Mouse (Mus musculus) heart, postnatal 0 days (tissue): ENCODE data around the gene Ephx3. TPM values are rescaled to one million over a fixed set of nuclear protein-coding genes. Genes with fewer than 3 reads are reported as not detected.
"Not testable (repeated sequence)": the region's sequence is repeated elsewhere in the genome, so short reads cannot be mapped to it uniquely, and the experiment has no call there.

ENCODE experiments used
- ATAC-seq: fragments of 200-750 bp; cut with Nextera tagmentation; 2 replicates; pipeline ENCODE4 v1.8.0; 2017; ENCODE audit warnings: low read depth, moderate number of reproducible peaks, moderate library complexity; ENCODE audit not compliant: insufficient read depth
- DNase-seq: peaks from one replicate; pipeline ENCODE4 v3.0.0-alpha.2; 2016; ENCODE audit warnings: low spot score
- H3K27ac ChIP-seq: fragments of 300-500 bp; sonication (generic); 2 replicates; pipeline ENCODE4 v1.5.1; 2014; ENCODE audit warnings: low read depth, mild to moderate bottlenecking
- H3K27me3 ChIP-seq: fragments of 300-500 bp; sonication (generic); 2 replicates; pipeline ENCODE4 v1.6.1; 2014; ENCODE audit warnings: low read length, mixed read lengths; ENCODE audit not compliant: control insufficient read depth, insufficient read depth
- H3K36me3 ChIP-seq: fragments of 300-500 bp; sonication (generic); replicated peaks from 2 replicates; pipeline ENCODE4 v1.6.1; 2014; ENCODE audit warnings: low read length, mixed read lengths; ENCODE audit not compliant: control insufficient read depth, insufficient read depth
- H3K4me1 ChIP-seq: fragments of 300-500 bp; sonication (generic); 2 replicates; pipeline ENCODE4 v1.6.1; 2014; ENCODE audit warnings: antibody characterized with exemption; ENCODE audit not compliant: control insufficient read depth, insufficient read depth
- H3K4me2 ChIP-seq: fragments of 300-500 bp; sonication (generic); 2 replicates; pipeline ENCODE4 v1.6.1; 2014; ENCODE audit warnings: low read depth, mild to moderate bottlenecking, low read length, moderate library complexity
- H3K4me3 ChIP-seq: fragments of 300-500 bp; sonication (generic); 2 replicates; pipeline ENCODE4 v1.5.1; 2014; ENCODE audit warnings: low read depth, low read length
- H3K9ac ChIP-seq: fragments of 300-500 bp; sonication (generic); replicated peaks from 2 replicates; pipeline ENCODE4 v1.6.1; 2014; ENCODE audit warnings: low read depth, low read length, mixed read lengths
- H3K9me3 ChIP-seq: fragments of 300-500 bp; sonication (generic); replicated peaks from 2 replicates; pipeline ENCODE4 v1.6.1; 2016; ENCODE audit warnings: low read length; ENCODE audit not compliant: control insufficient read depth
- CTCF ChIP-seq: IDR thresholded peaks from 2 replicates; pipeline ENCODE4 v1.5.1; 2016; ENCODE audit warnings: antibody characterized with exemption, control low read depth, low read depth
- EP300 ChIP-seq: IDR thresholded peaks from 2 replicates; pipeline ENCODE4 v1.6.1; 2016; ENCODE audit warnings: antibody characterized with exemption, low read depth
- WGBS: fragments of 180-500 bp; shearing (Covaris S2); extraction: QIAGEN DNeasy Blood & Tissue Kit; methylation state at CpG from one replicate; pipeline ENCODE4 v1.1.7; 2014; 5-methylcytosine and 5-hydroxymethylcytosine counted together
- polyA plus RNA-seq: library from polyadenylated mRNA; unstranded; fragments of >200 nt; fragmentation: Nextera tagmentation; extraction: Ambion mirVana; gene quantifications from 2 replicates; pipeline ENCODE4 v1.2.1, GENCODE M21; 2015
- total RNA-seq: library from RNA; depleted of rRNA; stranded (reverse); fragments of >200 nt; gene quantifications from 2 replicates; pipeline ENCODE4 v1.2.3, GENCODE M21; 2014; ENCODE audit warnings: low replicate concordance

The Ephx3 gene
- total and polyA plus RNA-seq, 2 experiments from 2014 or later: 0.18 to 3.4 TPM

- WGBS: 49% methylated on average over 3 of the region's 3 CpGs
- DNase-seq: no peak
- Histone ChIP-seq H3K27ac (no peak overlapping the region), H3K4me2 (no peak overlapping the region), H3K9ac (no peak overlapping the region), H3K4me3 (no peak overlapping the region), H3K27me3 (no peaks in the 10 kb centered on the region), H3K4me1 (no peaks in the 10 kb centered on the region), H3K36me3 (peaks cover 95% of the 10 kb centered on the region), H3K9me3 (no peaks in the 10 kb centered on the region)
- no peak for TF ChIP-seq EP300
- 0 out of 2 replicates have a peak, but pooled peaks have one; percentile 20 for TF ChIP-seq CTCF
- no peak for ATAC-seq
Measured at GRCm38 (mm10) chr17:32220873-32221272, 31.5 kb upstream of the Ephx3 start.

- not testable (repeated sequence) for H3K4me1 ChIP-seq, H3K9ac ChIP-seq, H3K27ac ChIP-seq, H3K4me2 ChIP-seq, H3K4me3 ChIP-seq, ATAC-seq, DNase-seq, H3K27me3 ChIP-seq, H3K9me3 ChIP-seq
- 85% methylated on average over 4 of the region's 4 CpGs for WGBS
- H3K36me3 ChIP-seq: peaks cover 92% of the 10 kb centered on the region
- TF ChIP-seq CTCF: 0 out of 2 replicates have a peak, but pooled peaks have one; percentile 17
Measured at GRCm38 (mm10) chr17:32215587-32215986, 26.2 kb upstream of the Ephx3 start.

- 90% methylated on average over 6 of the region's 6 CpGs for WGBS
- not testable (repeated sequence) for H3K9me3 ChIP-seq, H3K9ac ChIP-seq, H3K27me3 ChIP-seq, ATAC-seq, H3K4me2 ChIP-seq, DNase-seq, H3K27ac ChIP-seq, H3K4me3 ChIP-seq
- peaks cover 15% of the 10 kb centered on the region for H3K4me1 ChIP-seq
- peaks cover 77% of the 10 kb centered on the region for H3K36me3 ChIP-seq
Measured at GRCm38 (mm10) chr17:32211554-32211953, 22.2 kb upstream of the Ephx3 start.

- H3K4me3 ChIP-seq: no peak overlapping the region
- H3K36me3 ChIP-seq: peaks cover 74% of the 10 kb centered on the region
- WGBS: 30% methylated on average over 3 of the region's 3 CpGs
- H3K27ac ChIP-seq: peak overlapping the region; percentile 52; the same call in 1 of the 2 replicates
- H3K9me3 ChIP-seq: no peaks in the 10 kb centered on the region
- no peak overlapping the region for H3K4me2 ChIP-seq
- H3K9ac ChIP-seq: no peak overlapping the region
- DNase-seq (peak; percentile 30), ATAC-seq (no peak)
- H3K4me1 ChIP-seq: peaks cover 16% of the 10 kb centered on the region
- peak; percentile 89 for TF ChIP-seq CTCF
- TF ChIP-seq EP300: no peak
- no peaks in the 10 kb centered on the region for H3K27me3 ChIP-seq
Measured at GRCm38 (mm10) chr17:32209752-32210151, 20.4 kb upstream of the Ephx3 start.

GRCm38 (mm10) chr17:32209144-32209543 lies 19.8 kb upstream of the Ephx3 start:
- H3K27me3 ChIP-seq: no peaks in the 10 kb centered on the region
- ATAC-seq (no peak), DNase-seq (peak; percentile 36)
- WGBS: 60% methylated on average over 6 of the region's 6 CpGs
- no peak overlapping the region for H3K9ac ChIP-seq
- H3K9me3 ChIP-seq: no peaks in the 10 kb centered on the region
- H3K4me2 ChIP-seq: no peak overlapping the region
- H3K4me3 ChIP-seq: no peak overlapping the region
- H3K36me3 ChIP-seq: peaks cover 74% of the 10 kb centered on the region
- peaks cover 16% of the 10 kb centered on the region for H3K4me1 ChIP-seq
- peak overlapping the region; percentile 72 for H3K27ac ChIP-seq
- TF ChIP-seq CTCF (no peak), EP300 (no peak)

GRCm38 (mm10) chr17:32207586-32208245 lies 18.4 kb upstream of the Ephx3 start:
- Histone ChIP-seq H3K36me3 (peaks cover 74% of the 10 kb centered on the region), H3K9ac (no peak overlapping the region), H3K9me3 (no peaks in the 10 kb centered on the region), H3K4me3 (no peak overlapping the region), H3K4me2 (no peak overlapping the region), H3K4me1 (peaks cover 16% of the 10 kb centered on the region), H3K27ac (peak overlapping the region; percentile 72), H3K27me3 (no peaks in the 10 kb centered on the region)
- DNase-seq (peak; percentile 79), ATAC-seq (peak; percentile 78)
- no peak for TF ChIP-seq EP300
- TF ChIP-seq CTCF: no peak
- WGBS: 10% methylated on average over 5 of the region's 5 CpGs
